Mouse (Mus musculus) small intestine, adult 2 months (tissue): ENCODE results near the gene Rtl1. TPM values are rescaled to one million over a fixed set of nuclear protein-coding genes. Genes with fewer than 3 reads are reported as not detected.

ENCODE experiments used
- H3K27ac ChIP-seq: fragments of 200-500 bp; 2 replicates; pipeline ENCODE4 v1.5.1; 2012; ENCODE audit warnings: low read depth, low read length, control low read depth, inconsistent platforms; ENCODE audit not compliant: insufficient read depth
- H3K27me3 ChIP-seq: fragments of 200-500 bp; 2 replicates; pipeline ENCODE4 v1.6.1; 2012; ENCODE audit warnings: mild to moderate bottlenecking, moderate library complexity, low read length, inconsistent platforms; ENCODE audit not compliant: control insufficient read depth, insufficient read depth
- H3K36me3 ChIP-seq: fragments of 200-500 bp; 2 replicates; pipeline ENCODE4 v1.6.1; 2012; ENCODE audit warnings: mild to moderate bottlenecking, low read length, control low read depth, inconsistent platforms; ENCODE audit not compliant: control insufficient read depth, insufficient read depth
- H3K4me1 ChIP-seq: fragments of 200-500 bp; 2 replicates; pipeline ENCODE4 v1.6.1; 2012; ENCODE audit warnings: low read length, inconsistent platforms, mixed read lengths; ENCODE audit not compliant: control insufficient read depth, insufficient read depth, insufficient read length
- H3K4me3 ChIP-seq: fragments of 200-500 bp; 2 replicates; pipeline ENCODE4 v1.5.1; 2012; ENCODE audit warnings: low read depth, mild to moderate bottlenecking, control low read depth, inconsistent platforms, low read length, moderate library complexity
- CTCF ChIP-seq: fragments of 200-500 bp; IDR thresholded peaks from 2 replicates; pipeline ENCODE4 v1.5.1; 2012; ENCODE audit warnings: low read depth, mild to moderate bottlenecking, control low read depth, inconsistent platforms, low read length, moderate library complexity, mixed read lengths; ENCODE audit not compliant: insufficient replicate concordance, insufficient read length; ENCODE audit errors: extremely low read depth
- POLR2A ChIP-seq: fragments of 200-500 bp; IDR thresholded peaks from 2 replicates; pipeline ENCODE4 v1.6.1; 2012; ENCODE audit warnings: low read depth, mild to moderate bottlenecking, control low read depth, inconsistent platforms, low read length, moderate library complexity
- WGBS: fragments of 180-500 bp; shearing (Covaris S2); methylation state at CpG from one replicate; pipeline ENCODE4 v1.1.7; 2018; 5-methylcytosine and 5-hydroxymethylcytosine counted together
- polyA plus RNA-seq: library from polyadenylated mRNA; depleted of rRNA; stranded (reverse); fragments of >200 nt; gene quantifications from 2 replicates; pipeline ENCODE4 v1.2.3, GENCODE M21; 2012

The Rtl1 gene
- polyA plus RNA-seq, 1 experiment, result not detected

GRCm38 (mm10) chr12:109617126-109617525 lies 17.0 kb upstream of the Rtl1 start:
- Histone ChIP-seq H3K27ac (no peak overlapping the region), H3K36me3 (no peaks in the 10 kb centered on the region), H3K27me3 (no peaks in the 10 kb centered on the region), H3K4me3 (no peak overlapping the region), H3K4me1 (no peaks in the 10 kb centered on the region)
- TF ChIP-seq CTCF, result no peak
- no peak for TF ChIP-seq POLR2A
- 49% methylated on average over 15 of the region's 15 CpGs for WGBS

GRCm38 (mm10) chr12:109615371-109615770 lies 15.2 kb upstream of the Rtl1 start:
- Histone ChIP-seq H3K27me3 (no peaks in the 10 kb centered on the region), H3K36me3 (no peaks in the 10 kb centered on the region), H3K27ac (no peak overlapping the region), H3K4me3 (no peak overlapping the region), H3K4me1 (no peaks in the 10 kb centered on the region)
- TF ChIP-seq POLR2A (no peak), CTCF (no peak)
- WGBS, result 41% methylated on average over 8 of the region's 8 CpGs

- 53% methylated on average over 10 of the region's 10 CpGs for WGBS
- H3K27ac ChIP-seq, result no peak overlapping the region
Measured at GRCm38 (mm10) chr12:109614416-109614815, 14.3 kb upstream of the Rtl1 start.

GRCm38 (mm10) chr12:109612392-109613385 lies 12.6 kb upstream of the Rtl1 start:
- Histone ChIP-seq H3K27ac (no peak overlapping the region), H3K4me3 (no peak overlapping the region)
- no peak for TF ChIP-seq CTCF

More at GRCm38 (mm10) chr12:109614416-109614815, 14.3 kb upstream of the Rtl1 start:
- TF ChIP-seq CTCF (no peak), POLR2A (no peak)
- Histone ChIP-seq H3K27me3 (no peaks in the 10 kb centered on the region), H3K36me3 (no peaks in the 10 kb centered on the region), H3K4me3 (no peak overlapping the region), H3K4me1 (no peaks in the 10 kb centered on the region)

GRCm38 (mm10) chr12:109608576-109609440 lies 8.7 kb upstream of the Rtl1 start:
- H3K4me1 ChIP-seq, result no peaks in the 10 kb centered on the region
- WGBS, result 53% methylated on average over 13 of the region's 13 CpGs
- no peaks in the 10 kb centered on the region for H3K36me3 ChIP-seq
- no peak overlapping the region for H3K27ac ChIP-seq
- no peaks in the 10 kb centered on the region for H3K27me3 ChIP-seq
- no peak overlapping the region for H3K4me3 ChIP-seq
- TF ChIP-seq CTCF, result no peak
- TF ChIP-seq POLR2A, result no peak

More at GRCm38 (mm10) chr12:109612392-109613385, 12.6 kb upstream of the Rtl1 start:
- no peaks in the 10 kb centered on the region for H3K4me1 ChIP-seq
- H3K36me3 ChIP-seq, result no peaks in the 10 kb centered on the region
- H3K27me3 ChIP-seq, result no peaks in the 10 kb centered on the region
- WGBS, result 57% methylated on average over 34 of the region's 34 CpGs

- no peaks in the 10 kb centered on the region for H3K27me3 ChIP-seq
- H3K36me3 ChIP-seq, result no peaks in the 10 kb centered on the region
- WGBS, result 51% methylated on average over 9 of the region's 9 CpGs
- no peaks in the 10 kb centered on the region for H3K4me1 ChIP-seq
- H3K27ac ChIP-seq, result no peak overlapping the region
- TF ChIP-seq CTCF (no peak), POLR2A (no peak)
- no peak overlapping the region for H3K4me3 ChIP-seq
Measured at GRCm38 (mm10) chr12:109607953-109608352, 7.8 kb upstream of the Rtl1 start.
